Mouse (Mus musculus) C3H10T1/2 (cell line): ENCODE results near the gene Purb. TPM values are rescaled to one million over a fixed set of nuclear protein-coding genes. Genes with fewer than 3 reads are reported as not detected.

Experiments
- polyA plus RNA-seq, 2 experiments: library from polyadenylated mRNA; unstranded; fragments of >200 nt; fragmentation: generic; extraction: Trizol; gene quantifications; one replicate each; pipeline ENCODE4 v1.2.1; 2012; ENCODE audit warnings: missing spikeins in 2 of 2

The Purb gene
- polyA plus RNA-seq, result 1 to 10 TPM; 2.7 to 9.9 TPM

DNA sequence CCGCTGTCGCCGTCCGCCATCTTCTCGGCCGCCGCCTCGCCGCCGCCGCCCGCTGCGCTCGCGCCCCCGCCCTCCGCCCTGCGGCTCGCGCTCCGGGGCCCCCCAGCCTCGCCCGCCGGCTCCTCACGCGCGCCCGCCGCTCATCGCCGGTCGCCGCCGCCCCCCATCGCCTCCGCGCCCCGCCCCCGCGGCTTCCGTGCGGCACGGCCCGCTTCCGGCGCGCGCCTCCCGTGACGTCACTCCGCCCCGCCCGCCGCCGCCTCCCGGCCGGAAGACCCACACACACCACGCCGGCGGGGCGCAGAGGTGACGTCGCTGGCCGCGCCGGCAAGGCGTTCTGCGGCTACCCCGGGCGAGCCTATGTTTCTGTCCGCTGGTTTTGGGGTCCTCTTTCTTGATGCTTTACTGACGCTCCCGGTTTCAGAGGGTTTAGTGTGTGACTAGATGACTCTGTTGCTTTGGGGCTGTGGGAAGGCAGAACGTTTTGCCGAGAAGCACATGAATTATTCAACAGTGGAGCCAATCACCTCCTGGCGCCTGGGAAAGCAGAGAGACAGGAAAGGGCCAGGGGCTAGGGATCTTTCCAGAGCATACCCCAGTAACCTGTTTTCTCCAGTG lies at the start of gene Purb:
TSS of gene Purb (minus strand) at position 51 of the 618 bp plus-strand sequence.

DNA sequence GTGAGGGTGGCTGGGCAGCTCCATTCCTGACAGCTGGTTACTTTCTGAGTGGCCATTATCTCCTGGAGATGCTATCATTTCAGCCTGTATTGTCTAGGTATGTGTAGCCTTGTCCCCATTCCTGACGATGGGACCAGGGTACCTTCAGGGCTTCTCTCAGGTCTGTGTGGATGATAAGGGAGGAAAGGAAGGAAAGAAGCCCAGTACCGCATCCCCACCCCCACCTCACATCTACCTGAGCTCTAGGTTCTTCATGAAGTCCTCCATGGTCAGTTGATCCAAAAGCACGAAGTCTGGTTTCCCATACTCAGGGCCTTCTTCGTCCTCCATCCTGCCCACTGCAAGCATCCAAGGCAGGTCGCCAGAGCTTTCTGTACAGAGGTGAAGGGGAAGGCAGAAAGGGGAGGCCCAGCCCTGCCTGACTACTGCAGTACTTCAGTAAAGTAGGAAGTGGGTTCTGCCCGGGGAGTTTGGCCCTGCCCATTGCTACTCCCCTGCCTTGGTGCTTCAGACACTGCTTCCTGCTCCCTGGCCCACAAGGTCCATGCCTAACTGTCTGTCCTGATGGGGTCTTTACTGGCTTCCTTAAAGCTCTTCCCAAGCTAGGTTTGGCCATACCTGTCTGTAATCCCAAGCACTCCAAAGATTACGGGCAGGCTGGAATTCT lies 44.9 kb upstream of the Purb start, which contains the start of gene Myo1g:
TSS of gene Myo1g (minus strand) at position 459 of the 667 bp plus-strand sequence.

DNA sequence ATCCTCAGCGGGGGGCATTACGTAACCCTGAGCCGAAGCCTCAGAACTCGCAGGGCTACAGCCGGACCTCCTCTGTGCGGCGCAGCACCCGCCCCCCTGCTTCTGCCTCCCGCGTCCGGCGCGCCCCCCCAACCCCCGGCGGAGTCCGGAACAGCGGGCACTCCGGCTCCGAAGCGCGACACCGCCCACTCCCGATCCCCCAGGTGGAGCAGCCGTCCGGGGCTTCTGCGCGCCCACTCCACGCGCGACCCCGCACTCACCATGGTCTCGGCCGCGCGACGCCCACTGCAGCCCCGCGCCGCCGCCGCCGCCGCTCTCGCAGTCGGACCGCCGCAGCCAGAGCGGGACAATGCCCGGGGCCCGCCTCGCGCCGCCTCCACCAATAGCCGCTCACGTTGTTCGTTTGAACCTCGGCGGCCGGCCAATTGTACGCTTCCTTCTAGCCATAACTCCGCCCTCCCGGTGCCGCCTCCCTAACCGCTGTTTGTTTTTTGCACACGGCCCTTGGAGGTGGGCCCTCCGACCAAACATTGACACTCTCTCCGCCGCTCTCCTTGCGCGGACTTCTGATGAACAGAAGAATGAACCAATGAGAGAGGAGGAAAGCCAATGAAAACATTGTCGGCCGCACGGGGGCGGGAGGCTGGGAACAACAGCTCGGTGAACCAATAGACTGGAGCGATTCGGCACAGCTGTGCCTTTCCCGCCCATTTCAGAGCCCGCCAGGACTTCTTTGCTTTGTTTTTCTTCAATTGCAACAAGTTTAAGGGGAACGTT lies 31.5 kb downstream of the Purb start, which contains the start of gene H2afv:
TSS of gene H2afv (minus strand) at position 367 of the 777 bp plus-strand sequence.

Other genes with a start within 250 kb of the Purb start
- under 1 TPM; 0.01 to 0.08 TPM for gene Npc1l1, start 245.8 kb downstream of the Purb start, polyA plus RNA-seq
- gene Ddx56, start 208.1 kb downstream of the Purb start, polyA plus RNA-seq, result 100 to 1,000 TPM in 1 of 2 experiments, 10 to 100 TPM in 1; 40.6 to 118 TPM
- gene Tmed4, start 201.0 kb downstream of the Purb start, polyA plus RNA-seq, result 10 to 100 TPM; 12.7 to 52.1 TPM
- 10 to 100 TPM; 48.7 to 51.6 TPM for gene Ogdh, start 184.3 kb downstream of the Purb start, polyA plus RNA-seq
- gene Zmiz2, start 86.8 kb downstream of the Purb start, polyA plus RNA-seq, result 10 to 100 TPM; 28.2 to 40.9 TPM
- gene Ppia, start 60.5 kb downstream of the Purb start, polyA plus RNA-seq, result 1,000 to 10,000 TPM; 4,568 to 4,925 TPM
- gene H2afv, start 31.5 kb downstream of the Purb start, polyA plus RNA-seq, result 100 to 1,000 TPM; 239 to 552 TPM
- gene Myo1g, start 45.0 kb upstream of the Purb start, polyA plus RNA-seq, result under 1 TPM; 0.01 to 0.13 TPM
- gene Ccm2, start 71.0 kb upstream of the Purb start, polyA plus RNA-seq, result 10 to 100 TPM; 53.3 to 61.3 TPM
- gene Nacad, start 130.1 kb upstream of the Purb start, polyA plus RNA-seq, result 1 to 10 TPM in 1 of 2 experiments, under 1 TPM in 1; 0.43 to 2.4 TPM
- gene Tbrg4, start 150.2 kb upstream of the Purb start, polyA plus RNA-seq, result 10 to 100 TPM; 31.3 to 81.0 TPM
- gene Wap, start 162.7 kb upstream of the Purb start, polyA plus RNA-seq, result not detected
- gene Ramp3, start 182.6 kb upstream of the Purb start, polyA plus RNA-seq, result 10 to 100 TPM in 1 of 2 experiments, 1 to 10 TPM in 1; 2.6 to 29.5 TPM